Mouse (Mus musculus): ENCODE data around the gene Dapk3.
"Not testable (repeated sequence)": the region's sequence is repeated elsewhere in the genome, so short reads cannot be mapped to it uniquely, and the experiment has no call there.

DNA sequence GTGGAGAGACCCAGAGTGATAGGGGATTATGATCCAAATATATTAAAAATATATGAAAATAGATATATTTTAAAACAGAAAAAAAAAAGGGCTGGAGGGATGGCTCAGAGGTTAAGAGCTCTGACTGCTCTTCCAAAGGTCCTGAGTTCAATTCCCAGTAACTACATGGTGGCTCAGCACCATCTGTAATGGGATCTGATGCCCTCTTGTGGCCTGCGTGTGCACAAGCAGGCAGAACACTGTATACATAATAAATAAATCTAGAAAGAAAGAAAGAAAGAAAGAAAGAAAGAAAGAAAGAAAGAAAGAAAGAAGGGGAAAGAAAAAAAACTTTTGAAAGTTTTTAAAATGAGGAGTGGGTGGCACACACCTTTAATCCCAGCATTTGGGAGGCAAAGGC is 34.5 kb downstream of the Dapk3 start:
- not testable (repeated sequence) for TF ChIP-seq CTCF, POLR2A (IDR thresholded peaks at IDR 0.05; ENCODE audit: insufficient read depth, low read depth, low read length)

Data from olfactory bulb, adult 2 months (tissue).